Mouse (Mus musculus): Measurements from ENCODE around the gene Commd6.

- peak; percentile 91 for TF ChIP-seq POLR2A (IDR thresholded peaks at IDR 0.05; ENCODE audit: low read depth, low read length)
- no peak for TF ChIP-seq CTCF (IDR thresholded peaks at IDR 0.05; ENCODE audit: borderline replicate concordance, insufficient read depth, low read length)
Observed at GRCm38 (mm10) chr14:101640153-101640843, at the start of gene Commd6.
